Mouse (Mus musculus) CH12.LX (cell line): ENCODE results near the gene Tmem274. TPM values are rescaled to one million over a fixed set of nuclear protein-coding genes. Genes with fewer than 3 reads are reported as not detected.

Experiments
- DNase-seq: peaks from one replicate; pipeline ENCODE4 v3.0.0-alpha.2; 2013; ENCODE audit errors: extremely low read depth
- H3K27ac ChIP-seq: 2 replicates; pipeline ENCODE4 v1.5.1; 2012; ENCODE audit warnings: low read depth, mild to moderate bottlenecking, control low read depth, moderate library complexity; ENCODE audit not compliant: insufficient read depth
- H3K27me3 ChIP-seq: replicated peaks from 2 replicates; pipeline ENCODE3; 2012; ENCODE audit warnings: inconsistent platforms
- H3K36me3 ChIP-seq, 2 experiments: replicated peaks in 1 of 2; 2 replicates each; pipeline versions ENCODE3 to v1.6.1; 2012; ENCODE audit warnings: inconsistent platforms in 1 of 2, low read length in 1 of 2, mild to moderate bottlenecking in 1 of 2, mixed read lengths in 1 of 2, moderate library complexity in 1 of 2; ENCODE audit not compliant: control insufficient read depth in 1 of 2, insufficient read depth in 1 of 2
- H3K4me1 ChIP-seq, 2 experiments: 2 replicates each; pipeline ENCODE4 v1.6.1; 2012; ENCODE audit warnings: inconsistent platforms in 1 of 2, moderate library complexity in 1 of 2; ENCODE audit not compliant: insufficient read depth in 2 of 2, control insufficient read depth in 1 of 2
- H3K4me2 ChIP-seq: 2 replicates; pipeline ENCODE4 v1.6.1; 2012; ENCODE audit warnings: low read depth, mild to moderate bottlenecking, control low read depth; ENCODE audit not compliant: poor library complexity, insufficient read depth, severe bottlenecking
- H3K4me3 ChIP-seq, 3 experiments: fragments of 150-350 bp in 1 of 3; sonication (generic) in 1 of 3; replicated peaks in 1 of 3; 2 replicates each; pipeline versions ENCODE3 to v1.5.1; 2011 to 2012; ENCODE audit warnings: low read depth in 2 of 3, low read length in 2 of 3, mild to moderate bottlenecking in 2 of 3, moderate library complexity in 2 of 3, control low read depth in 1 of 3, improper control_type of control experiment in 1 of 3, inconsistent platforms in 1 of 3, mixed read lengths in 1 of 3; ENCODE audit not compliant: poor library complexity in 1 of 3
- H3K79me2 ChIP-seq: replicated peaks from 2 replicates; pipeline ENCODE4 v1.6.1; 2012; ENCODE audit warnings: mild to moderate bottlenecking, moderate library complexity; ENCODE audit not compliant: control insufficient read depth, poor library complexity, insufficient read depth, severe bottlenecking; ENCODE audit errors: extremely low read depth
- H3K9ac ChIP-seq: 2 replicates; pipeline ENCODE4 v1.6.1; 2012; ENCODE audit warnings: low read depth, mild to moderate bottlenecking, control low read depth, moderate library complexity; ENCODE audit not compliant: insufficient read depth
- H3K9me3 ChIP-seq: replicated peaks from 2 replicates; pipeline ENCODE3; 2012; ENCODE audit warnings: low read length, inconsistent platforms, mixed read lengths
- BHLHE40 ChIP-seq: IDR thresholded peaks from 2 replicates; pipeline ENCODE4 v1.6.1; 2011; ENCODE audit warnings: mild to moderate bottlenecking, low read depth, low read length, improper control_type of control experiment
- CHD2 ChIP-seq: IDR thresholded peaks from 2 replicates; pipeline ENCODE4 v1.6.1; 2011; ENCODE audit warnings: low read length, improper control_type of control experiment
- E2F4 ChIP-seq: IDR thresholded peaks from 2 replicates; pipeline ENCODE4 v1.6.1; 2011; ENCODE audit warnings: low read depth, low read length, improper control_type of control experiment; ENCODE audit not compliant: insufficient replicate concordance
- EP300 ChIP-seq: IDR thresholded peaks from 2 replicates; pipeline ENCODE4 v1.6.1; 2011; ENCODE audit warnings: low read length, improper control_type of control experiment
- JUN ChIP-seq: IDR thresholded peaks from 2 replicates; pipeline ENCODE4 v1.6.1; 2011; ENCODE audit warnings: low read depth, mild to moderate bottlenecking, low read length, improper control_type of control experiment, moderate library complexity; ENCODE audit not compliant: insufficient read depth
- JUND ChIP-seq: conservative IDR thresholded peaks from 2 replicates; pipeline ENCODE4 v1.6.1; 2011; ENCODE audit warnings: low read depth, low read length, improper control_type of control experiment
- MAFK ChIP-seq: IDR thresholded peaks from 2 replicates; pipeline ENCODE4 v1.6.1; 2011; ENCODE audit warnings: low read length, improper control_type of control experiment; ENCODE audit not compliant: insufficient replicate concordance
- MAX ChIP-seq: IDR thresholded peaks from 2 replicates; pipeline ENCODE4 v1.6.1; 2011; ENCODE audit warnings: low read length, improper control_type of control experiment
- MAZ ChIP-seq: IDR thresholded peaks from 2 replicates; pipeline ENCODE4 v1.6.1; 2012; ENCODE audit warnings: low read depth, mild to moderate bottlenecking, inconsistent platforms, low read length, improper control_type of control experiment, moderate library complexity
- MEF2A ChIP-seq: IDR thresholded peaks from 2 replicates; pipeline ENCODE4 v1.6.1; 2014; ENCODE audit warnings: low read depth, mild to moderate bottlenecking, inconsistent platforms, low read length, improper control_type of control experiment, borderline replicate concordance
- MXI1 ChIP-seq: IDR thresholded peaks from 2 replicates; pipeline ENCODE4 v1.6.1; 2011; ENCODE audit warnings: mild to moderate bottlenecking, low read depth, low read length, improper control_type of control experiment
- SIN3A ChIP-seq: IDR thresholded peaks from 2 replicates; pipeline ENCODE4 v1.6.1; 2012; ENCODE audit warnings: low read length, improper control_type of control experiment, inconsistent platforms
- SMC3 ChIP-seq: IDR thresholded peaks from 2 replicates; pipeline ENCODE4 v1.6.1; 2011; ENCODE audit warnings: low read depth, low read length, improper control_type of control experiment
- USF2 ChIP-seq: conservative IDR thresholded peaks from 2 replicates; pipeline ENCODE4 v1.6.1; 2011; ENCODE audit warnings: low read depth, low read length, improper control_type of control experiment
- dilution Hi-C: fragments of 300-500 bp; cut with MboI; formaldehyde crosslinking; loops from 2 replicates; pipeline ENCODE4 v1.14.3; 2020; ENCODE audit warnings: low sequenced_read_pairs; ENCODE audit not compliant: extremely low pct_unique_long_range_greater_than_20kb, extremely low pct_ligation_motif_present
- in situ Hi-C: fragments of 300-500 bp; cut with MboI; formaldehyde crosslinking; loops from 3 replicates; pipeline ENCODE4 v1.14.3; 2019; ENCODE audit warnings: low sequenced_read_pairs, low pct_ligation_motif_present, low pct_unique_long_range_greater_than_20kb, mixed read lengths
- polyA plus RNA-seq: library from polyadenylated mRNA; unstranded; fragments of >175 nt; gene quantifications from 2 replicates; pipeline ENCODE4 v1.2.1, GENCODE M21; 2012; ENCODE audit warnings: low read depth; ENCODE audit not compliant: insufficient read length
- total RNA-seq, 2 experiments: library from RNA; depleted of rRNA; stranded (reverse); fragments of 300-350 nt in 1 of 2; fragments of >200 nt in 1 of 2; gene quantifications; 2 replicates each; pipeline ENCODE4 v1.2.3; 2012 to 2014

The Tmem274 gene
- total and polyA plus RNA-seq, 3 experiments = not detected

GRCm38 (mm10) chr4:149444964-149445701, 32.0 kb upstream of the Tmem274 start (continued):
- peak; percentile 74 for TF ChIP-seq BHLHE40
- TF ChIP-seq MAFK = no peak
- TF ChIP-seq SIN3A = peak; percentile 72; the same call in 1 of the 2 replicates
- peak; percentile 99 for TF ChIP-seq MAX
- peak; percentile 97 for TF ChIP-seq MXI1
- no peak; the same call in 1 of the 2 replicates for TF ChIP-seq USF2
- TF ChIP-seq E2F4 = 0 out of 2 replicates have a peak, but pooled peaks have one; percentile 48
- peak; percentile 83 for TF ChIP-seq MEF2A

GRCm38 (mm10) chr4:149445868-149446267, 31.3 kb upstream of the Tmem274 start:
- no peak overlapping the region for H3K27ac ChIP-seq
- H3K4me1 ChIP-seq = peaks cover 0 to 13% of the 10 kb centered on the region in 2 experiments; a peak in 3 of 4 replicates
- dilution Hi-C loops = no loop called here
- no peaks in the 10 kb centered on the region for H3K27me3 ChIP-seq
- H3K36me3 ChIP-seq = no peaks in the 10 kb centered on the region
- in situ Hi-C loops = no loop called here
- H3K4me3 ChIP-seq = no peak overlapping the region
- peak overlapping the region; percentile 98; the same call in 1 of the 2 replicates for H3K4me2 ChIP-seq
- no peak for DNase-seq
- no peak for TF ChIP-seq SMC3
- no peak for TF ChIP-seq MXI1
- TF ChIP-seq EP300 = no peak
- no peak for TF ChIP-seq MAZ
- no peaks in the 10 kb centered on the region for H3K9me3 ChIP-seq
- no peaks in the 10 kb centered on the region for H3K79me2 ChIP-seq
- H3K9ac ChIP-seq = peak overlapping the region; percentile 49; the same call in 1 of the 2 replicates

- H3K27ac ChIP-seq = no peak overlapping the region
- TF ChIP-seq JUN = no peak
- no peak for TF ChIP-seq CHD2
- TF ChIP-seq JUND = no peak
- H3K4me3 ChIP-seq = no peak overlapping the region
- no peaks in the 10 kb centered on the region for H3K27me3 ChIP-seq
- no peaks in the 10 kb centered on the region for H3K79me2 ChIP-seq
- no peak for DNase-seq
- in situ Hi-C loops (no loop called here), dilution Hi-C loops (no loop called here)
- H3K4me2 ChIP-seq = no peak overlapping the region
- H3K9me3 ChIP-seq = no peaks in the 10 kb centered on the region
- no peak overlapping the region for H3K9ac ChIP-seq
- peaks cover 0 to 13% of the 10 kb centered on the region in 2 experiments; a peak in 3 of 4 replicates for H3K4me1 ChIP-seq
- no peaks in the 10 kb centered on the region for H3K36me3 ChIP-seq
These were observed 30.9 kb upstream of the Tmem274 start for GRCm38 (mm10) chr4:149446309-149446708.
